Mouse (Mus musculus): ENCODE data around the gene Zranb2.

- TF ChIP-seq TCF12 (IDR thresholded peaks at IDR 0.05; ENCODE audit: insufficient read depth, poor library complexity, severe bottlenecking) (no peak), POLR2A (IDR thresholded peaks at IDR 0.05; ENCODE audit: insufficient read length, low read depth) (no peak), USF1 (IDR thresholded peaks at IDR 0.05; ENCODE audit: low read depth) (no peak), MAX (IDR thresholded peaks at IDR 0.05; ENCODE audit: low read depth) (no peak)
Measured at GRCm38 (mm10) chr3:157514116-157514796, 19.7 kb upstream of the Zranb2 start.
